Mouse (Mus musculus) neural tube, embryonic 15.5 days (tissue): ENCODE measurements at regions not wholly inside any gene's neighbourhood (a gene's known extent, or its start where the extent isn't known, plus 50 kb on each side); places are given as distances from the start of the nearest gene placed in this dataset.

Source experiments
- ATAC-seq: fragments of 200-750 bp; cut with Nextera tagmentation; 2 replicates; pipeline ENCODE4 v1.8.0; 2017; ENCODE audit warnings: mild to moderate bottlenecking, moderate TSS enrichment, moderate library complexity; ENCODE audit not compliant: low FRiP score
- H3K27ac ChIP-seq: fragments of 300-500 bp; sonication (generic); replicated peaks from 2 replicates; pipeline ENCODE4 v1.5.1; 2015; ENCODE audit warnings: mild to moderate bottlenecking, inconsistent platforms
- H3K27me3 ChIP-seq: fragments of 300-500 bp; sonication (generic); replicated peaks from 2 replicates; pipeline ENCODE4 v1.6.1; 2015; ENCODE audit warnings: inconsistent platforms
- H3K36me3 ChIP-seq: fragments of 300-500 bp; sonication (generic); 2 replicates; pipeline ENCODE4 v1.6.1; 2015; ENCODE audit warnings: inconsistent platforms
- H3K4me1 ChIP-seq: fragments of 300-500 bp; sonication (generic); 2 replicates; pipeline ENCODE4 v1.6.1; 2015; ENCODE audit warnings: inconsistent platforms
- H3K4me2 ChIP-seq: fragments of 300-500 bp; sonication (generic); 2 replicates; pipeline ENCODE4 v1.6.1; 2015; ENCODE audit warnings: inconsistent platforms, mild to moderate bottlenecking, moderate library complexity
- H3K4me3 ChIP-seq: fragments of 300-500 bp; sonication (generic); replicated peaks from 2 replicates; pipeline ENCODE4 v1.5.1; 2015; ENCODE audit warnings: mild to moderate bottlenecking, inconsistent platforms
- H3K9ac ChIP-seq: fragments of 300-500 bp; sonication (generic); replicated peaks from 2 replicates; pipeline ENCODE4 v1.6.1; 2015; ENCODE audit warnings: mild to moderate bottlenecking, inconsistent platforms
- H3K9me3 ChIP-seq: fragments of 300-500 bp; sonication (generic); replicated peaks from 2 replicates; pipeline ENCODE4 v1.6.1; 2016; ENCODE audit warnings: inconsistent platforms
- WGBS: fragments of 180-500 bp; shearing (Covaris S2); methylation state at CpG from one replicate; pipeline ENCODE4 v1.1.7; 2015; ENCODE audit warnings: mixed read lengths; 5-methylcytosine and 5-hydroxymethylcytosine counted together

DNA sequence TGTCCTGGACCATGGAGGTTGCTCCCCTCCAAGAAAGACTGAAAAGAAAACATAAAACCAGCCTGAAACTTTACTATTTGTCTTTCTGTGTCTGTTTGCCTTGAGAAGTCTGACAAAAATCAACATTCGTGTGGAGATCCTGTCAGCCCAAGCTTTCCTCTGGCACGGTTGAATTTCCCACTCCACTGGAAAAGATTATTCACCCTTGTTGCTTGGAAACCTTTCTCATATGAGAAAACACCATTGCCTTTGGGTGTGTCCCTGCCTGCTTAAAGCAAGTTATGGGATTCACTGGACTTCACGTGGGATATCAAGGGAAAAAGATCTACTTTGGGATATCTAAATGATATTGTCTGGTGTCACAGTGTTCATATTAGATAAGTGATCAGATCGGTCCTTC, 479.3 kb downstream of the Slc4a3 start:
- no peaks in the 10 kb centered on the region for H3K36me3 ChIP-seq
- 53% methylated on average over 4 of the region's 4 CpGs for WGBS
- H3K9ac ChIP-seq, result no peak overlapping the region
- no peak overlapping the region for H3K4me2 ChIP-seq
- 0 out of 2 replicates have a peak, but pooled peaks cover 5% of the 10 kb centered on the region for H3K4me1 ChIP-seq
- H3K9me3 ChIP-seq, result no peaks in the 10 kb centered on the region
- no peak for ATAC-seq
- no peak overlapping the region for H3K27ac ChIP-seq
- no peaks in the 10 kb centered on the region for H3K27me3 ChIP-seq
- H3K4me3 ChIP-seq, result no peak overlapping the region

DNA sequence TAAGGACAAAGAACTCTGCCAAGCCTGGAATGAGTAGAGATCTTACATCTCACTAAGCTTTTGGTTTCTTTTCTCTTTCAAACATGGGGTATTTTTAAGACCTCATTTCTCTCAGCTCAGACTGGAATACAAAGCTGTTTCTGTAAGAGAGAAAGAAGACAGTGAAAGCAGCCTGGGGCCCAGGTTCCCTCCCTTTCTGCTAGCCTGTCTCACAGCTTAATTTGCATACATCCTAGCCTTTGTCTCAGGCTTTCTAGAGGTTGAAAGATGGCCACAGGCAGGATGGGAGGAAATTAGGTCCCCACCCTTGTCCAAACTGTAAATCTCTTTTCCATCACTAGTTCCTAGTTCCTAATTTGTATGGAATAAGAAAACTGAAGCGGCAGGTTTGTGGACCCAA, 483.0 kb downstream of the Slc4a3 start:
- H3K27ac ChIP-seq, result no peak overlapping the region
- no peak overlapping the region for H3K4me3 ChIP-seq
- no peak for ATAC-seq

DNA sequence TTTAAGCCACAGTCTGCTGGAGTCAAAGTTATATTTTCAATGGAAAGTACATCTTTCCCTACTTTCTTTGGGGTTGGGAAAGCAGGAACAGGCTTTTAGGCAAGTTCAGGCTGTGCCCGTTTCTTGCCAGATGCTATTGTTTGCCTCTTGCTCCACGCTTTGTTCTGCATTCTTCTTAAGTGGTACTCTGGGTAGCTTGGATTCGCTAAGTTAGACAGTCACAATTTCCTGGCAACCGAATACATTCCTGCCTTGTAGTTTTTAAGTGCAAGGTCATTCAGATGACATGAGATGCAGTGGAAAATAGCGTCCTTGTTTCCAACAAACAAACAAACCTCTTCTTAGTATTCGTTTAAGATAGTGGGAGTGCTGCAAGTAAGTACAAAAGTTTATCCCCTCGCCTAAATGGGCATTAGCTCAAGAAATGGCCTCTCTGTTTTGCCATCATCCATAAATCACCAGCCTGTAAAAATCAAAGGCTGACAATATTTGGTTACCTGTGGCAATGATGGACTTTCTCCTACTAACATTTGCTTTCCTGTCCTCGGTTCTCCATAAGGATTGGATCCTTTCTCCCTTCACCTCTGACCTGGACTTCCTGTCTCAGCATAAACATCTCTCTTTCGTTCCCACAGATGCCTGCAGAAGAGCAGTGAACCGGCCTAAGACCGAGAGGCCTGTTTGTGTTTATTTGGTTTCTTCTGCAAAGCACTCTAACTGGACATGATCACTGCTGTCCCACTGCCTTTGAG, 485.3 kb downstream of the Slc4a3 start:
- H3K9me3 ChIP-seq, result no peaks in the 10 kb centered on the region
- no peaks in the 10 kb centered on the region for H3K27me3 ChIP-seq
- no peak overlapping the region for H3K4me2 ChIP-seq
- no peak overlapping the region for H3K4me3 ChIP-seq
- H3K27ac ChIP-seq, result no peak overlapping the region
- 59% methylated on average over 11 of the region's 11 CpGs for WGBS
- H3K36me3 ChIP-seq, result no peaks in the 10 kb centered on the region
- H3K9ac ChIP-seq, result no peak overlapping the region
- ATAC-seq, result no peak
- 0 out of 2 replicates have a peak, but pooled peaks cover 5% of the 10 kb centered on the region for H3K4me1 ChIP-seq

More for the DNA sequence above, 483.0 kb downstream of the Slc4a3 start:
- whole genome bisulfite sequencing, result 23% methylated on average over 1 of the region's 1 CpGs
- no peaks in the 10 kb centered on the region for H3K36me3 ChIP-seq
- no peak overlapping the region for H3K9ac ChIP-seq
- H3K4me1 ChIP-seq, result 0 out of 2 replicates have a peak, but pooled peaks cover 5% of the 10 kb centered on the region
- no peaks in the 10 kb centered on the region for H3K27me3 ChIP-seq
- H3K4me2 ChIP-seq, result no peak overlapping the region
- no peaks in the 10 kb centered on the region for H3K9me3 ChIP-seq

DNA sequence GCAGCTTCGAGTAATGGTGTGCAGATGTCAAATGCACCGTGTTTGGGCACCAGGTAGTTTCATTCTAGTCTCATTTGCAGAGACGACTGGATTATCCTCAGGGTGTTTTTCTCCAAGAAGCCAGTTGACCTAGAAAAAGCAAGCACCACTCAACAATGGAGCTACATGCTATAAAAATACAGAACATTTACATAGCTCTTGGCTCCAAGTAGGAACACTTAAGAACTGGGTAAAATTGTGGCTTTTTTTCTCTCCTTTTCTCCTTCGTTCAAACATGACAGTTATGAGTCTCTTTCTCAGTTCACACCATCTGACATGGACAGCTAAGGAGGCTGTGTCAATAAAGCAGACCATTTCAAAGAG, 485.8 kb downstream of the Slc4a3 start:
- no peak overlapping the region for H3K9ac ChIP-seq
- ATAC-seq, result no peak
- no peak overlapping the region for H3K27ac ChIP-seq
- H3K4me1 ChIP-seq, result 0 out of 2 replicates have a peak, but pooled peaks cover 5% of the 10 kb centered on the region
- no peak overlapping the region for H3K4me2 ChIP-seq
- no peaks in the 10 kb centered on the region for H3K9me3 ChIP-seq
- H3K36me3 ChIP-seq, result no peaks in the 10 kb centered on the region
- H3K4me3 ChIP-seq, result no peak overlapping the region
- no peaks in the 10 kb centered on the region for H3K27me3 ChIP-seq
- 66% methylated on average over 4 of the region's 4 CpGs for WGBS

DNA sequence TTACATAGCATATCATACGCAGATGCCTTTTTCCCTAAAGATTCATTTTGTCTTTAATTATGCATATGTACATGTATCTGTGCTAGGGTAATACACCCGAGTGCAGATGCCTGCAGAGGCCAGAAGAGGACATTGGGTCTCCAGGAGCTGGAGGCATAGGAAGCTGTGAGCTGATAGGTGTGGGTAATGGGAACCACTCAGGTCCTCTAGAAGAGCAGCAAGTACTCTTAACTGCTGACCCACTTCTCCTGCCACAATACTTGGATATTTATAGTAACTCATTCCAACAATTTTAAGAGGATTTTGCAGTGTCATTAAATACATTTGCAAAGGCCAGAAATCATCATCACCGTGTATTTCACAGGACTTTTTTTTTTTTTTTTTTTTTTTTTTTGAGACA, 486.6 kb downstream of the Slc4a3 start:
- WGBS, result 77% methylated on average over 3 of the region's 3 CpGs

DNA sequence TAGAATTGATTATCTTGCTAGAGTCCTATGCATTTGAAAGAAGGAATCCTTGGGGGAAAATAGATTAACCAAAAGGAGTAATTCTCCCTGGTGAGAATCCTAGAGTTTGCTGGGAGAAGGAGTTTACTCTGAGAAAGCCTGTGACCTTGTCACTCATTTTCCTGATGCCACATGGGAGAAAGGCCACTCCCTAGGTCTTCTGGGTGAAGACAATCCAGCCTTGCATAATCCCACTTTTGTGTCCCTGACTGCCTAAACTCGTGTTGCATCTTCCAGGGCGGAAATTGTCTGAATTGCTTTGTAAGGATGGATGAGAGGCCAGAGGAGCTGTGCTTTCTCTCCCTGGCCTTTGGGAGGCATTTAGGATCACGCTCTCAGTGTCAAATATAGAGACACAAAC, 490.2 kb downstream of the Slc4a3 start:
- Histone ChIP-seq H3K4me2 (no peak overlapping the region), H3K9ac (no peak overlapping the region), H3K4me3 (no peak overlapping the region), H3K27ac (no peak overlapping the region), H3K9me3 (no peaks in the 10 kb centered on the region), H3K4me1 (no peaks in the 10 kb centered on the region), H3K36me3 (no peaks in the 10 kb centered on the region), H3K27me3 (no peaks in the 10 kb centered on the region)
- ATAC-seq, result no peak
- WGBS, result 53% methylated on average over 3 of the region's 3 CpGs

More for the DNA sequence above, 486.6 kb downstream of the Slc4a3 start:
- no peak overlapping the region for H3K4me3 ChIP-seq
- no peak overlapping the region for H3K4me2 ChIP-seq
- H3K9ac ChIP-seq, result no peak overlapping the region
- no peak overlapping the region for H3K27ac ChIP-seq
- H3K36me3 ChIP-seq, result no peaks in the 10 kb centered on the region
- ATAC-seq, result no peak
- 0 out of 2 replicates have a peak, but pooled peaks cover 5% of the 10 kb centered on the region for H3K4me1 ChIP-seq
- H3K9me3 ChIP-seq, result no peaks in the 10 kb centered on the region
- H3K27me3 ChIP-seq, result no peaks in the 10 kb centered on the region

DNA sequence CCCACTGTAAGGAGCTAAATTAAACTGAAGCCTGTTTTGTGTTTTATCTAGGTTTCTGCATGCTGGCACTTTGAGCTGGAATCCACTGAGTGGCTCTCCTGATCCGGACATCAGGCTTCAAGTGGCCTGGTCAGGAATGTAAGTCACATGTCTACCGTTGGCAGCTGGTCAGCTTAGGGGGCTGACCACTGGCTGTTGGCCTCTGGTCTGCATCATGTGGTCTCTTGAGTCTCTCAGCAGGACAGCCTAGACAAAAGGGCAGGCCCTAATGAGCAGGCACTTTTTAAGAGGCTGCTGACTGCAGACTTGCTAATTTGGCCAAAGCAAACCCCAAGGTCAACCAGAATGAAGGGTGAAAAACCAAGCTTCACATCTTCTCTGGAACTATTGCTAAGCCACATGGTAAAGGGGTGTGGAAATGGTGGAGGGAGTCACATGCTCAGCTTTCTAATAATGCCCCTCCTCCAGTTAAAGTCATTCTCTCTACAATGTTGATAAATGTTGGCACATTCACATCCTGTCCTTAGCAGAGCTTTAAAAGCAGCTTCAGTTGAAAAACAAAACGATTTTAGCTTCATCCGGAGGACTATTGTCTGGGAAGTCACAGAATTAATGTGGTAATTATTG, 493.1 kb downstream of the Slc4a3 start:
- H3K9ac ChIP-seq, result no peak overlapping the region
- H3K9me3 ChIP-seq, result no peaks in the 10 kb centered on the region
- no peaks in the 10 kb centered on the region for H3K4me1 ChIP-seq
- H3K27me3 ChIP-seq, result no peaks in the 10 kb centered on the region
- no peak for ATAC-seq
- no peak overlapping the region for H3K4me3 ChIP-seq
- WGBS, result 69% methylated on average over 4 of the region's 4 CpGs
- H3K27ac ChIP-seq, result no peak overlapping the region
- H3K36me3 ChIP-seq, result no peaks in the 10 kb centered on the region
- H3K4me2 ChIP-seq, result no peak overlapping the region

DNA sequence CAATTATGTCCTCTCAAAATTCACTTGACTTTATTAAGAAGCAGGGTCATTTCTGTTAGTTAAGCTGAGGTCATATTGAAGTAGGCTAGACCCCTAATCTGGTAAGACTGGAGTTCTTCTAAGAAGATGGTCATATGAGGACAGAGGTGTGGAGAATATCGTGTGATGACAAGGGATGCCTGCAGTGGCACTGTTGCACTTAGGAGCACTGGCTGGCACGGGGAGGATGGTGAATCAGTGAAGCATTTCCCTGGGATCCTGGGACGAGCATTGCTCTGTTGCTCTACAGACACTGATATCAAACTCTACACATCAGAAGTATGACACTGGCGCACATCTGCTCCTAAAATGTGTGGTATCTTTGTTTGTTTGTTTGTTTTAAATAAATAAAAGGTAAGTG, 493.6 kb downstream of the Slc4a3 start:
- Histone ChIP-seq H3K4me2 (no peak overlapping the region), H3K36me3 (no peaks in the 10 kb centered on the region), H3K27me3 (no peaks in the 10 kb centered on the region), H3K27ac (no peak overlapping the region), H3K9ac (no peak overlapping the region), H3K9me3 (no peaks in the 10 kb centered on the region), H3K4me3 (no peak overlapping the region), H3K4me1 (no peaks in the 10 kb centered on the region)
- WGBS, result 88% methylated on average over 4 of the region's 4 CpGs
- no peak for ATAC-seq

DNA sequence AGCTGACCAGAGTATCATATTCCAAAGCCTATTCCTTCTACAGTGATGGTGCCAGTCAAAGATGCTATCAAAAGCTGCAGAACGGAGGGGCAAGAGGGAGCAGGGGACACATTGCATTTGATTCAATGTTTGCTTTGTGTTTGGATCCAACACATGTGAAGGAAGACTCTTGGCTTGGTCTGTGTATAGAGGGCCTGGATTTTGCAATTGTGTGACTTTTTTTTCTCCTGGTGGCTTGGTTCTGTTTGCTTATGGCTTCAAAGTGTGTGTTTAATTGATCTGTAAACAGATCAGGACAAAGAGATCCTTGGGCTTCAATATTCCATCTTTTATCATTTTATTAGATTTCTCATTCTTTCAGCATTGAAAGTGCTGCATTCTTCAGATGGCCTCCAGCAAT, 504.2 kb downstream of the Slc4a3 start:
- Histone ChIP-seq H3K27ac (no peak overlapping the region), H3K4me1 (peaks cover 6% of the 10 kb centered on the region; the same call in 1 of the 2 replicates), H3K36me3 (no peaks in the 10 kb centered on the region), H3K9ac (no peak overlapping the region), H3K4me2 (no peak overlapping the region), H3K9me3 (no peaks in the 10 kb centered on the region), H3K27me3 (no peaks in the 10 kb centered on the region), H3K4me3 (no peak overlapping the region)
- 97% methylated on average over 1 of the region's 1 CpGs for WGBS
- ATAC-seq, result no peak

DNA sequence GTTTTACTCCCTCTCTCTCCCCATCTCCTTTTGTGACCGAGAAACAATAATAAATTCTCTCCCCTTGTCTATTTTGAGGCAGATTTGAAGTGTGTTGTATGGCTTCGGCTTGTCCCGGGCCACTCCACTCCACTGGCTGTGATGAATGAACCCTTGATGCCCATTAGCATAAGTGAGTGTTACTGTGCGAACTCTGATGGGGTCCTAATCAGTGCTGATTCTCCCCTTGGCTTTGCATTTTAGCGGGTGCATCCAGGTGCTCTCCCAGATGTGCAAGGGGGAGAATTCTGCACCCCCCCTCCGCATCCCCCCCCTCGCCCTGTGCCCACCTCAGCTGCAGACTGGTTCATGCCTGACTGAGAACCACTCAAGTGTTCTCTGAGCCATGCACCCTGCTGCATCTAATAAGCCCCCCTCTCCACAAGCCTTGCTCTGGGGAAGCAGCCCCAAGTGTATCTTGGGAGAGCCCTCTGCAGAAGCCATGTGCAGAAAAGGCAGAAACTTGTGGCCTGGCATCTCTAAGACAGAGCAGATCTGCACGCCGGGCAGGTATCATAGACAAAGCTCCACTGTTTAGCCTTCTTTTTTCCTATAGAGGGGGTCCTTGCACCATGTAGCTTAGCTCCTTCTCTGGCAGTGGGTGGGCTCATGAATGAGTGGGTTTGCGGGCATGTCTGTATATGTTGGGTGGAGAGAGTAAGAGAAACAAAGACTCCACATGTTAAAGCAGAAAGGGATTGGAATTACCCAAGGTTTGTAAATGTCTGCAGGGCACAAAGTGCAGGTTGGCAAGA, 507.5 kb downstream of the Slc4a3 start:
- H3K4me2 ChIP-seq, result no peak overlapping the region
- H3K36me3 ChIP-seq, result no peaks in the 10 kb centered on the region
- no peak overlapping the region for H3K27ac ChIP-seq
- no peaks in the 10 kb centered on the region for H3K27me3 ChIP-seq
- H3K4me3 ChIP-seq, result no peak overlapping the region
- no peak for ATAC-seq
- peaks cover 6% of the 10 kb centered on the region; the same call in 1 of the 2 replicates for H3K4me1 ChIP-seq
- WGBS, result 49% methylated on average over 10 of the region's 10 CpGs
- H3K9ac ChIP-seq, result no peak overlapping the region
- no peaks in the 10 kb centered on the region for H3K9me3 ChIP-seq

DNA sequence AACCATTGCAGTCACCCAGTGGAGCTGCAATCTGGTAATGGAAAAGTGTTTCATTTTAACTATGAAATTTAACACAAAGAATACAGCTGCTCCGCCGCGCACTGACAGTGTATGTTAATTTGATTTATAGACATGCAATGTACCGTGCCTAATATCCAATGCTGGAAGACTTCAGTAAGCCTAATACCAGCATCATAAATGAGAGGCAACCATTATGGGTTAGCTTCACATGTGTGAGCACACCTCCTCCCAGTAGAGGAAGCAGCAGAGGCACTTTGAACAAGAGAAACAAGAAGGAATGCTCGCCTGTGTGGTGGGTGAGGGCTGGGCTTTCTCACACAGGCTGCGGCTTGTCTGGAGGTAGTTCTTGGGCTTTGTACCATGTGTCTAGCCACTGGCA, 519.7 kb downstream of the Slc4a3 start:
- no peak for ATAC-seq
- Histone ChIP-seq H3K36me3 (no peaks in the 10 kb centered on the region), H3K27ac (peak overlapping the region; percentile 28; the same call in 1 of the 2 replicates), H3K4me1 (peaks cover 9% of the 10 kb centered on the region; the same call in 1 of the 2 replicates), H3K4me2 (no peak overlapping the region), H3K27me3 (no peaks in the 10 kb centered on the region), H3K9ac (no peak overlapping the region), H3K9me3 (no peaks in the 10 kb centered on the region), H3K4me3 (no peak overlapping the region)
- WGBS, result 26% methylated on average over 6 of the region's 6 CpGs
